In the genomic region with DNA sequence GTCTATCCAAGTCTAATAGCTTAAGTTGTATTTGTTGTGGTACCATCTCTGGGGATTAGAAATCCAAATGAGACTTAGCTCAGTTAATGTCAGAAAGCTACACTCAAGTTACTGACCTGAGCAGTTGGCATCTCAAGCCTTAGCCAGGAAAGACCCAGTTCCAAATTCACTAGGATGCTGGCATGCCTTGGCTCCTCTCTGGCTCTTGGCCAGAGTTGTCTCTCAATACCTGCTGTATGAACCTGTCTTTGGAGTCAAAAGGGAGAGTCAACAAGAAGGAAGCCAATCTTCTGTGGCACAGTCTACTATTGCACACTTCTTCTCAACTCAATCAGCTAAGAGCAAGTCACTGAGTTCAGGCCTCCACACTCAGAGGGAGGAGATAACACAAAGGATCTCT, we compare ENCODE assay signal across 18 mouse cellular contexts.
"Had no signal": no experiment of that assay in that cellular context is flagged by ENCODE, and none has a peak within 500 bp of the region (broad histone marks: within the 10 kb centered on the region; RNA-seq: fewer than 3 reads in every experiment).

No protein-coding gene starts in this region.

- H3K27me3 ChIP-seq: midbrain, embryonic 12.5 days; neural tube, embryonic 13.5 days; neural tube, embryonic 15.5 days had no signal

- DNase-seq: lung, embryonic 14.5 days; lung, postnatal 10 days; lung, postnatal 4 days; midbrain, embryonic 14.5 days; retina, postnatal 1 day; right cerebral cortex, adult 18-20 months; right cerebral cortex, postnatal 25 days; right cerebral cortex, postnatal 4 days; spleen, adult 18-20 months; thymus, adult 18-20 months; thymus, postnatal 14 days; thymus, postnatal 36 days had no signal

- H3K4me3 ChIP-seq: midbrain, embryonic 10.5 days; midbrain, embryonic 12.5 days; myocyte; neural tube, embryonic 13.5 days; neural tube, embryonic 15.5 days had no signal

- H3K4me1 ChIP-seq: midbrain, embryonic 10.5 days; midbrain, embryonic 12.5 days; neural tube, embryonic 13.5 days; neural tube, embryonic 15.5 days had no signal

- H3K36me3 ChIP-seq: midbrain, embryonic 10.5 days; midbrain, embryonic 12.5 days; neural tube, embryonic 13.5 days; neural tube, embryonic 15.5 days had no signal

- H3K9me3 ChIP-seq: midbrain, embryonic 10.5 days; midbrain, embryonic 12.5 days; neural tube, embryonic 13.5 days; neural tube, embryonic 15.5 days had no signal

- H3K4me2 ChIP-seq: lung, embryonic 14.5 days; midbrain, embryonic 12.5 days; neural tube, embryonic 13.5 days; neural tube, embryonic 15.5 days had no signal

- H3K9ac ChIP-seq: lung, embryonic 14.5 days; midbrain, embryonic 12.5 days; neural tube, embryonic 13.5 days; neural tube, embryonic 15.5 days had no signal

- ATAC-seq: midbrain, embryonic 16.5 days had no signal

- H3K27ac ChIP-seq: midbrain, embryonic 10.5 days; midbrain, embryonic 12.5 days; neural tube, embryonic 13.5 days; neural tube, embryonic 15.5 days had no signal
